Mouse (Mus musculus) monocyte, adult 2 months (primary cell): ENCODE measurements around the gene Ptgis.

Source experiments
- DNase-seq, 2 experiments: peaks; one replicate each; pipeline ENCODE4 v3.0.0; 2022; ENCODE audit warnings: low spot score in 2 of 2, low read depth in 1 of 2

The Ptgis gene

GRCm38 (mm10) chr2:167240008-167240964 lies at the start of gene Ptgis:
Ptgis (minus strand) TSS chr2:167240604.
- no peak for DNase-seq

GRCm38 (mm10) chr2:167281461-167281860 lies 41.1 kb upstream of the Ptgis start:
- no peak for DNase-seq

- no peak for DNase-seq
These were observed 40.5 kb upstream of the Ptgis start for GRCm38 (mm10) chr2:167280986-167281310.

- peak; percentile 27 to 50 for DNase-seq
These were observed 39.9 kb upstream of the Ptgis start for GRCm38 (mm10) chr2:167280090-167280985.

- peak in 1 of 2 experiments; percentile 34 for DNase-seq
These were observed 38.5 kb upstream of the Ptgis start for GRCm38 (mm10) chr2:167278751-167279526.

GRCm38 (mm10) chr2:167278011-167278410 lies 37.6 kb upstream of the Ptgis start:
- no peak for DNase-seq

- no peak for DNase-seq
These were observed 36.6 kb upstream of the Ptgis start for GRCm38 (mm10) chr2:167277026-167277425.

GRCm38 (mm10) chr2:167275856-167276255 lies 35.5 kb upstream of the Ptgis start:
- no peak for DNase-seq

GRCm38 (mm10) chr2:167274713-167275465 lies 34.5 kb upstream of the Ptgis start:
- no peak for DNase-seq

- no peak for DNase-seq
These were observed 32.9 kb upstream of the Ptgis start for GRCm38 (mm10) chr2:167273206-167273740.

- no peak for DNase-seq
These were observed 32.3 kb upstream of the Ptgis start for GRCm38 (mm10) chr2:167272706-167273105.

- no peak for DNase-seq
These were observed 30.7 kb upstream of the Ptgis start for GRCm38 (mm10) chr2:167271121-167271521.

GRCm38 (mm10) chr2:167270496-167270895 lies 30.1 kb upstream of the Ptgis start:
- DNase-seq, result no peak

GRCm38 (mm10) chr2:167268721-167269120 lies 28.3 kb upstream of the Ptgis start:
- no peak for DNase-seq

GRCm38 (mm10) chr2:167268411-167268690 lies 27.9 kb upstream of the Ptgis start:
- DNase-seq, result no peak

GRCm38 (mm10) chr2:167267531-167268410 lies 27.4 kb upstream of the Ptgis start:
- DNase-seq, result no peak

- DNase-seq, result no peak
These were observed 25.8 kb upstream of the Ptgis start for GRCm38 (mm10) chr2:167266231-167266630.

GRCm38 (mm10) chr2:167265806-167266205 lies 25.4 kb upstream of the Ptgis start:
- no peak for DNase-seq

- no peak for DNase-seq
These were observed 24.6 kb upstream of the Ptgis start for GRCm38 (mm10) chr2:167265021-167265420.
